Mouse (Mus musculus): Measurements from ENCODE around the gene Kcnq1. TPM values are rescaled to one million over a fixed set of nuclear protein-coding genes. Genes with fewer than 3 reads are reported as not detected.

Kcnq1 gene
- polyA plus RNA-seq, 1 experiment from 2014 or later, result 6.5 TPM

DNA sequence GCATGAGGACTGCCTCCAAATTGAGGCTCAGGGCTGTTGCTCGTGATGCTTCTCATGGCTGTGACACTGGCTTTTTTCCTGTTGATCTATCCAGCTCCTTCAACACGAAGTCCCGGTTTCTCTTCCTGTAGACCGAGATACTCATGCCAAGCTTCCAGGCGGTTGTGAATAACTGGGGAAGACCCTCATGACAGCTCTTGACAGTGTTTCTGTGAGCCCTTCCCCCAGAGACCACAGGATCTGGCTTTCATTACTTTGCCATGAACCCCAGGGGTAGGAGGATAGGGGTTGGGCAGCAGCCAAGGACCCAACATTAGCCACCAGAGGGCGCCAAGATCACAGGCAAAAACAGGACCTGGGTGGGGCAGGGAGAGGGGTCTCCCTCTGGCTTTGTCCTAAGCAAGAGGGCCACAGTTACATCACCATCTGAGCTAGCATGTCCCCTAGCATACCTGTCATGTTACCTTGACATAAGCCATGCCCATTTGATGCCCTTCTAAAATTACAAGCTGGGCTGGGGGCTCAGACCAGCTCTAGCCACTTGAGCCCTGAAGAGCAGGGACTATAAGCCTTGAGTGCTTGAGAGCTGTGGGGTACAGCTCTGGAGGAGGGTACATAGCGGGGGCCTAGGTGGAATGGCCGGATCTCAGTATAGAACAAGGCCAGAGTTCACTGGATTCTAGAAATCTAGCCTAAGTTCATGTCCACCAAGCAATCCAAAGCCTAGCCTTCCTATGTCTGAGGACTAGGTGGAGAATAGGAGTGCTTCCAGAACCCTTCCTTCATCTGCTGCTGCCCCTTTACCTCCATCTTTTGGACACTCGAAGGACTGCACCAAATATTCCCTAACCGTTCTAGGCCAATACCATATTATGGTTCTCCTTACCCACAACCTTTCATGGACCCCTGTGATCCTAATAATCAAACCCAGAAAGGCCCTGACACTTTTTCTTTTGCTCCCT, 11.3 kb upstream of the Kcnq1 start, which contains the start of gene Trpm5:
Trpm5 (minus strand) TSS at position 51 of the 962 bp plus-strand sequence.
- Histone ChIP-seq H3K4me3 (replicated peaks) (no peak within 1 kb of the TSS), H3K9ac (no peak within 1 kb of the TSS), H3K4me2 (no peak within 1 kb of the TSS), H3K27me3 (no peaks in the 10 kb centered on the region), H3K9me3 (replicated peaks) (no peaks in the 10 kb centered on the region), H3K27ac (no peak within 1 kb of the TSS), H3K4me1 (no peaks in the 10 kb centered on the region), H3K36me3 (no peaks in the 10 kb centered on the region)
- WGBS, result 41% methylated on average over 10 of the region's 10 CpGs
- peak; percentile 41; the same call in 1 of the 2 replicates for ATAC-seq (replicated peaks; ENCODE audit: low FRiP score)

DNA sequence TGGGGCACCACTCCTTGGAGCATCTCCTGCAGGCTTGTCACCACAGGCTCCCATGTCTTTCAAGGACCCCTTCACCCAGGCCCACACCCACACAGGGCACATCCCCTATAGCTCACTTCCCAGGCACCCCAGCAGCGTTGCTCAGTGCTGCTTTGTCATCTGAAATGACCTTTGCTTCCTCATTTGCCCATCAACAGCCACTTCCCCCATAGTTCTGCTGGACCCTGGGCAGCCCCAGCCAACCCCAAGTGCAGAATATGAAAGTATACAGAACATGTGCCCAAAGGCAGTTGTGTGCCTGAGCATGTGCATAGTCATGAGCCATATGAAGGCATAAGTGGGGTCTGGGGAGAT, 10.6 kb upstream of the Kcnq1 start:
- 64% methylated on average over 1 of the region's 1 CpGs for WGBS
- Histone ChIP-seq H3K9me3 (replicated peaks) (no peaks in the 10 kb centered on the region), H3K4me1 (no peaks in the 10 kb centered on the region), H3K4me2 (no peak overlapping the region), H3K27ac (no peak overlapping the region), H3K27me3 (peaks cover 4% of the 10 kb centered on the region; the same call in 1 of the 2 replicates), H3K4me3 (replicated peaks) (no peak overlapping the region), H3K36me3 (no peaks in the 10 kb centered on the region), H3K9ac (no peak overlapping the region)
- ATAC-seq (replicated peaks; ENCODE audit: low FRiP score), result no peak

DNA sequence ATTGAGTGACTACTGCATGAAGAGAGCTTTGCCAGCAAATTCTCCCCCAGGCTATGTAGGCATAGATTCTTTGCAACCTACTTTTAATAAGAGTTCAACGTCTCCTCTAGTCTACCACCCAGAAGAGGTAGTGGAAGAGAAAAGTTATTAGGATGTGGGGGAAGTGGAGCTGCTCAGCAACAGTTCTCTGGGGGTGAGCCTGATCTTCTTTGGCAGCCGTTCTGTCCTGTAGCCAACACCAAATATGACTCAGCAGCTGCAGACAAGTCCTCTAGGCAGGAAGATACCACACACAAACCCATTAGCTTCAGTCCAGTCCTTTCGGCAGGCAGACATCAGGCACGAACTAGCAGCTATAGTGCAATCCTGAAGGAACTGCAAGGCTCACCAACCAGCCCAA, 5.4 kb upstream of the Kcnq1 start:
- no peaks in the 10 kb centered on the region for H3K36me3 ChIP-seq
- no peaks in the 10 kb centered on the region for H3K4me1 ChIP-seq
- H3K4me3 ChIP-seq (replicated peaks), result no peak overlapping the region

DNA sequence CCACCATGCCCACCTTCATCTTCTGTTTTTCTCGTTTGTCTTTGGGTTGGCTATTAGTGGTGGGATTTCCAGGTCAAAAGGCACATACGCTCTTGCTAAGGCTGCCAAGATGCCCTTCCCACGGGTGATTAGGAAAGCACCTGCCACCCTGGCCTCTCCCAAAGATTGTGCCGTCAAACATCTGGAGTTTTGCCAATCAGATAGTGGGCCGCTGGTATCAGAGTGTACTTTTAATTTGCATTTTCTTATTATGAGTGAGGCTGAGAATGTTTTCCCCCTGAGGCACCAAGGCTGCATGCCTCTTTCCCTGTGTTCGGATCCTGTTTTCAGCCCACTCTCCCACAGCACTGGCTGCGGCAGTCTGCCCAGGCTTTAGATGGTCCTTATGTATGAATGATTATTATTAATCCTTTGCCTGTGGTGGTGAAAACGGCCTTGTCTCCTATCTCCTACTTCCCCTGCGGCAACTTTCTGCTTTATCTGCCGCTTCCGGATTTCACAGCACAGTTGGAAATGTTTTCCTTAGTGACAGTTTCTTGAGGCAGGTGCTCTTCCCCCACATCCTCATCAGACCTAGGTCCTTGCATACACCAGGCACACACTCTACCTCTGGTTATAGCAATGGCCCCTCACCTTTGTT, 784 bp upstream of the Kcnq1 start:
- H3K4me3 ChIP-seq (replicated peaks), result no peak overlapping the region
- peaks cover 36% of the 10 kb centered on the region for H3K4me1 ChIP-seq
- no peaks in the 10 kb centered on the region for H3K36me3 ChIP-seq
- H3K27me3 ChIP-seq, result peaks cover 56% of the 10 kb centered on the region
- H3K9me3 ChIP-seq (replicated peaks), result no peaks in the 10 kb centered on the region
- peak overlapping the region; percentile 25; the same call in 1 of the 2 replicates for H3K27ac ChIP-seq
- no peak overlapping the region for H3K9ac ChIP-seq
- WGBS, result 61% methylated on average over 11 of the region's 11 CpGs
- H3K4me2 ChIP-seq, result no peak overlapping the region
- no peak for ATAC-seq (replicated peaks; ENCODE audit: low FRiP score)

More for the DNA sequence above, 5.4 kb upstream of the Kcnq1 start:
- Histone ChIP-seq H3K9ac (no peak overlapping the region), H3K27ac (no peak overlapping the region), H3K27me3 (peaks cover 23% of the 10 kb centered on the region), H3K4me2 (no peak overlapping the region), H3K9me3 (replicated peaks) (no peaks in the 10 kb centered on the region)
- WGBS, result 69% methylated on average over 4 of the region's 4 CpGs
- no peak for ATAC-seq (replicated peaks; ENCODE audit: low FRiP score)

DNA sequence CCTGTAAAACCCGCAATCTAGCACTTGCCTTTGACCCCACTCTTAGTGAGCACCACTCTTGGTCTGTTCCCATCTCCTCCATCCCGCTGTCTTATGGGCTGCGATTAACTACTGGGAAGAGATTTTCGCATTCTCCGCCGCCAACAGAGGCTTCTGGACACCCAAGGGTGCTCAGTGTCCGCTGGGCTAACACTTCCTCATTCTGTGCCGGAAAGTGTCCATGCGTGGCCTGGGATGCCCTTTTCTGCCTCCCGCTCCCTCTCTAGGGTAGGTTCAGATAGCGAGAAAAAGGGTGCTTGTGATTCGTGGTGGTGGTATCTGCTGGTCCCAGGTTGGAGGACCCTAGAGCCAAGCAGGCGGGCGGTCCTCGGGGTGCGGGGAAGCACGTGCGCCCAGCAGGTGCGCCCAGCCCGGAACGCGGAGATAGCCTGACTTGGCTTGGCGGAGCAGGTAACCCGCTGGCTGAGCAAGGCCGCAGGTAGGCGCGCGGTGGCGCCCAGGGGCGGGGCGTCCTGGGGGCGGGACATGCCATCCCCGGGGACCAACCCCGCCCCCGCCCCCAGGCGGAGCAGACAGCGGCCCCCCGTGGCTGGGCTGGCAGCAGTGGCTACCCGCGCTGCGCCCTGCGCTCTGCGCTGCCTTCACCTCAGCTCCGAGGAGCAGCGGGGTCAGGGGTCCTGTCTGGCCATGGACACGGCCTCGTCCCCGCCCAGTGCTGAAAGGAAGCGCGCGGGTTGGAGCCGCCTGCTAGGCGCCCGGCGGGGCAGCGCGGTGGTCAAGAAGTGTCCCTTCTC, 707 bp downstream of the Kcnq1 start:
- Histone ChIP-seq H3K4me2 (peak overlapping the region; percentile 85), H3K9ac (peak overlapping the region; percentile 37), H3K4me3 (replicated peaks) (peak overlapping the region; percentile 50), H3K27ac (0 out of 2 replicates have a peak overlapping the region, but pooled peaks have one; percentile 20), H3K4me1 (peaks cover 39% of the 10 kb centered on the region), H3K27me3 (peaks cover 55% of the 10 kb centered on the region), H3K36me3 (no peaks in the 10 kb centered on the region), H3K9me3 (replicated peaks) (no peaks in the 10 kb centered on the region)
- peak; percentile 65 for ATAC-seq (replicated peaks; ENCODE audit: low FRiP score)
- 7% methylated on average over 54 of the region's 57 CpGs for WGBS

DNA sequence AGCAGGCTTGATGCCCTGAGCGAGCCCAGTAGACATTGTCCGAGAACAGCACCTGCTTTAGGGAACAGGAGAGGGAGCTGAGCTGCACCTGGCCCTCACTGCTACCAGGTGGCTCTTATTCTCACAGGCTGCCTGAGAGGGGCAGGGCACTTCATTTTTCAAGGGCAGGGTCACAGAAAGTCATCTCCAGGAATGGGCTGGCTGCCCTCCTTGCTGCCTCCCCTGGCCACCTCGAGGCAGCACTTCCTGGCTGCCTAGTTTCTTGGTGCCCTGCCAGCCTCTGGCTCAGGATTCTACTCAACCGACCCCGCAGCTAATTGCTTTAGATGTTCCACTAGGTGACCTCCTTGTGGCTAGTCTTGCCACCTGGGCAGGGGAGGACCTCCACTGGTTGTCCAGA, 2.0 kb downstream of the Kcnq1 start:
- WGBS, result 38% methylated on average over 5 of the region's 5 CpGs
- peak overlapping the region; percentile 85 for H3K4me2 ChIP-seq
- peaks cover 53% of the 10 kb centered on the region for H3K27me3 ChIP-seq
- no peak overlapping the region for H3K4me3 ChIP-seq (replicated peaks)
- ATAC-seq (replicated peaks; ENCODE audit: low FRiP score), result no peak
- H3K4me1 ChIP-seq, result peaks cover 39% of the 10 kb centered on the region
- H3K9me3 ChIP-seq (replicated peaks), result no peaks in the 10 kb centered on the region
- H3K9ac ChIP-seq, result no peak overlapping the region
- peak overlapping the region; percentile 69; the same call in 1 of the 2 replicates for H3K27ac ChIP-seq
- no peaks in the 10 kb centered on the region for H3K36me3 ChIP-seq

DNA sequence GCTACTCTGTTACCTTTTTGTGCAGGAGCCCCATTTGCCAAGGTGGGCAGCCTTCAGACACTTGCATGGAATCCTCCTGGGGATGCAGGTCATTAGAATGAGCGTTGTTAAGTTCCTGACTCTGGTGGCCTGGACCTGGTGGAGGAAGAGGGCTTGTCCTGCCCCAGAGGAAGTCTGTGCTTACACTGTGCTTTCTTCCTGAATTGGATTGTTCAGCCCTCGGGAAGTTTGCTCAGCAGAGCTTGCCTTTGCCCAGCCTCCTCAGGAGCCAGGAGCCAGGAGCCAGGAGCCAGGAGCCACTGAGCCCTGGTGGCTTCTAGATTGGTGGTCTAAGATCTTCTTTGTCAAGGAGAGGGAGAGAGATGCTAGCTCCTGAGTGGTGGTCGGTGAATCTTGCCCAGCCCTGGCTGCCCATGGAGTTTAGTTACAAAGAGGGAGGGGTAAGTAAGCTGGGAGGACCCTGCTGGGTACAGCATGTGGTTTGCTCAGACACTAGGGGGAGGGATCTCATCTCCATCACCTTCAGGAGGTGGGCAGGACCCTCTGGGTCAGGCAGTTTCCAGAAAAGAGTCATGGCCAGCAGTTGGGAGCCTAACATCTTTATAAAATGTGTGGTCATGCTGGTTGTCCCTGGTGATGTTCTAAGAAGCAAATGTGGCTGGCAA, 3.0 kb downstream of the Kcnq1 start:
- Histone ChIP-seq H3K27me3 (peaks cover 49% of the 10 kb centered on the region), H3K9ac (0 out of 2 replicates have a peak overlapping the region, but pooled peaks have one; percentile 17), H3K4me2 (peak overlapping the region; percentile 85), H3K36me3 (no peaks in the 10 kb centered on the region), H3K27ac (peak overlapping the region; percentile 69), H3K4me3 (replicated peaks) (no peak overlapping the region), H3K9me3 (replicated peaks) (no peaks in the 10 kb centered on the region), H3K4me1 (peaks cover 39% of the 10 kb centered on the region)
- 19% methylated on average over 3 of the region's 3 CpGs for WGBS
- 0 out of 2 replicates have a peak, but pooled peaks have one; percentile 14 for ATAC-seq (replicated peaks; ENCODE audit: low FRiP score)

DNA sequence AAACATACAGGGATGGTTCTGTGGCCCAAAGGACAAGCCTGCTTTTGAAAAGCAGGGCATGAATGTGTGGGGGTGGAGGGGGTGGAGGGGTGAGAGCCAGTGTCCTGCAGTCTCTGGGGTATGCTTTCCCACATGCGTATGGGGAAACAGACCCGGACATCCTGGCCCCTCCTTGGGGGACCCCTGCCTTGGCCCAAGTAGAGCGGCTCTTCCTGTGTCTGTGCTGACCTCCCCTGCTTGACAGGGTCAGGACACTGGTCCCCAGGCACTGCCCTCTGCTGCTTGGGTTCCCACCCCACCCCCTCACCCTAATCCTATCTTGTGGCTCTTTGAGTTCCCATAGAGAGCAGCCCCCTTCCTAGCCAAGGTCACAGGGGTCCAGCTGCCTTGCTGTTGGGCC, 3.5 kb downstream of the Kcnq1 start:
- Histone ChIP-seq H3K27ac (0 out of 2 replicates have a peak overlapping the region, but pooled peaks have one; percentile 69), H3K4me2 (peak overlapping the region; percentile 85), H3K36me3 (no peaks in the 10 kb centered on the region), H3K4me3 (replicated peaks) (no peak overlapping the region), H3K9ac (no peak overlapping the region), H3K9me3 (replicated peaks) (no peaks in the 10 kb centered on the region), H3K4me1 (peaks cover 39% of the 10 kb centered on the region), H3K27me3 (peaks cover 47% of the 10 kb centered on the region)
- 63% methylated on average over 3 of the region's 3 CpGs for WGBS
- no peak for ATAC-seq (replicated peaks; ENCODE audit: low FRiP score)

DNA sequence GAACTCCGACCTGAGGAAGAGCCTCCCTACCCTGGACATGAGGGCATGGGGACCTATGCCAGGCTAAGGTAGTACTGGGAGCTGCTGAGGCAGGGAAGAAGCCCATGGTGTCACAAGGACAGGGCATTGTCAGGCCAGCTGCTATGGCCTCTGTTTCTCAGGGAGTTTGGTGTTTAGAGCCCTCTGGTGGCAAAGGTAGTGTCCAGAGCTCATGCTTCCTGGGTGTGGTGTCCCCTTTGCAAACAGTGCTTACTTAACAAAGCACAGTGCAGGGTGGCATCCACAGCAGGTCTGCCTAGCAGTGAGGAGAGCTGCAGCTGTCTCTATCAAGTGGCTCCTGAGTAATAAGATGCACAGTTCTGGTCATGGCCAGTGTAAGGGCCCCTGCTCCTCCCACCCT, 4.6 kb downstream of the Kcnq1 start:
- Histone ChIP-seq H3K27ac (no peak overlapping the region), H3K27me3 (peaks cover 36% of the 10 kb centered on the region), H3K9me3 (replicated peaks) (no peaks in the 10 kb centered on the region), H3K4me3 (replicated peaks) (no peak overlapping the region), H3K36me3 (no peaks in the 10 kb centered on the region), H3K9ac (no peak overlapping the region), H3K4me1 (peaks cover 39% of the 10 kb centered on the region), H3K4me2 (no peak overlapping the region)
- WGBS, result 81% methylated on average over 1 of the region's 1 CpGs
- ATAC-seq (replicated peaks; ENCODE audit: low FRiP score), result no peak

DNA sequence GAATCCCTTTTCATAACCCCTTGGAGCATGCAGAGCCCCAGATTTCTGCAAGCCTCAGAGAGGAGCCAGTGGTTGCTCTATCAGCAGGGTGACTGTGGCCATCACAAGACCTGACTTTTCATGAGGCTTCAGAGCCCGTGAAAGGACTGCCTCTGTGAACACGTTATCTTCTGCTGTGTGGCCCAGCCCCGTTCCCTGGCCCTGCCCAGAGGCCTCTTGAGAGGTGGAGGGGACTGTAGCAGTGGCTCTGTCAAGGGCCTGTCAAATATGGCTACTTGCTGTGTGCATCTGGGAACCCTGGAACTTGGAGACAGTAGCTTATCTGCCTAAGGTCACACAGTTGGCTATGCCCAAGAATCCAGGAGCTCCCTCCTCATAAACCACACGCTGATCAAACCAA, 5.6 kb downstream of the Kcnq1 start:
- Histone ChIP-seq H3K27me3 (peaks cover 26% of the 10 kb centered on the region), H3K4me2 (no peak overlapping the region), H3K9me3 (replicated peaks) (no peaks in the 10 kb centered on the region), H3K4me1 (peaks cover 35% of the 10 kb centered on the region), H3K36me3 (no peaks in the 10 kb centered on the region), H3K4me3 (replicated peaks) (no peak overlapping the region), H3K27ac (no peak overlapping the region), H3K9ac (no peak overlapping the region)
- ATAC-seq (replicated peaks; ENCODE audit: low FRiP score), result no peak
- 66% methylated on average over 4 of the region's 4 CpGs for WGBS

DNA sequence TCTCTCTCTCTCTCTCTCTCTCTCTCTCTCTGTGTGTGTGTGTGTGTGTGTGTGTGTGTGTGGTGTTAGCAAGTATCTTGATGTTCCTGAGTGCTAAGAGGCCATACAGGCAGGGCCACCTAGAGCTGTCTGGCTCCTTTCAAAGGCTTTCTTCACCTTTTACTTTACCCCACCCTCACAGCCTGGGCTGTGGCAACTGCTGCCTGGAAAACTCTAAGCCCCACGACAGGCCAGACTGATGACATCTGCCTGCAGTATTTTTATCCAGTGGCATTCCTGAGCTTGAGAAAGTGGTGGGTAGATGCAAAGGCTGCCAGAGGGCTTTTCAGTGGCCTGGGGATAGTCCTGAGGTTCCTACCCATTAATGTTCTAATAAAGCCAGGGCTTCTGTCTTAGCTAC, 6.2 kb downstream of the Kcnq1 start:
- Histone ChIP-seq H3K9ac (no peak overlapping the region), H3K4me2 (no peak overlapping the region), H3K4me1 (peaks cover 28% of the 10 kb centered on the region), H3K9me3 (replicated peaks) (no peaks in the 10 kb centered on the region), H3K4me3 (replicated peaks) (no peak overlapping the region), H3K27ac (no peak overlapping the region), H3K27me3 (peaks cover 20% of the 10 kb centered on the region), H3K36me3 (no peaks in the 10 kb centered on the region)
- no peak for ATAC-seq (replicated peaks; ENCODE audit: low FRiP score)
- 29% methylated on average over 1 of the region's 1 CpGs for WGBS
